Mouse (Mus musculus): ENCODE results near the gene Tnfsf11. TPM values are rescaled to one million over a fixed set of nuclear protein-coding genes. Genes with fewer than 3 reads are reported as not detected.
A peak's percentile ranks its signal among the peaks of the same experiment; 100 is the strongest.

Gene Tnfsf11
- 0.09 TPM in 2 replicates for polyA plus RNA-seq (2015; fragmentation: Nextera tagmentation; extraction: Ambion mirVana)

- H3K9me3 ChIP-seq: no peaks in the 10 kb centered on the region
- H3K9ac ChIP-seq (replicated peaks): peak within 1 kb of the TSS; percentile 60
- H3K36me3 ChIP-seq: no peaks in the 10 kb centered on the region
- peak within 1 kb of the TSS; percentile 87 for H3K4me2 ChIP-seq (replicated peaks)
- peak; percentile 45 for ATAC-seq
- H3K4me1 ChIP-seq (replicated peaks): peaks cover 7% of the 10 kb centered on the region
- peaks cover 38% of the 10 kb centered on the region for H3K27me3 ChIP-seq
- WGBS: 2% methylated on average over 33 of the region's 51 CpGs
- H3K4me3 ChIP-seq (replicated peaks): peak within 1 kb of the TSS; percentile 48
- H3K27ac ChIP-seq: no peak within 1 kb of the TSS
Measured at GRCm38 (mm10) chr14:78307286-78308237, at the start of gene Tnfsf11. Tnfsf11 (minus strand) TSS chr14:78308043.

GRCm38 (mm10) chr14:78356764-78357163 lies 48.9 kb upstream of the Tnfsf11 start:
- ATAC-seq: no peak
- Histone ChIP-seq H3K4me2 (replicated peaks) (no peak overlapping the region), H3K36me3 (no peaks in the 10 kb centered on the region), H3K4me1 (replicated peaks) (0 out of 2 replicates have a peak, but pooled peaks cover 2% of the 10 kb centered on the region), H3K9me3 (no peaks in the 10 kb centered on the region), H3K4me3 (replicated peaks) (no peak overlapping the region), H3K27me3 (no peaks in the 10 kb centered on the region), H3K27ac (no peak overlapping the region), H3K9ac (replicated peaks) (no peak overlapping the region)
- WGBS: 72% methylated on average over 8 of the region's 8 CpGs

GRCm38 (mm10) chr14:78355381-78355780 lies 47.5 kb upstream of the Tnfsf11 start:
- Histone ChIP-seq H3K4me2 (replicated peaks) (no peak overlapping the region), H3K4me1 (replicated peaks) (0 out of 2 replicates have a peak, but pooled peaks cover 2% of the 10 kb centered on the region), H3K9me3 (no peaks in the 10 kb centered on the region), H3K27ac (no peak overlapping the region), H3K4me3 (replicated peaks) (no peak overlapping the region), H3K36me3 (no peaks in the 10 kb centered on the region), H3K9ac (replicated peaks) (no peak overlapping the region), H3K27me3 (no peaks in the 10 kb centered on the region)
- WGBS: 81% methylated on average over 4 of the region's 4 CpGs
- no peak for ATAC-seq

- Histone ChIP-seq H3K4me3 (replicated peaks) (no peak overlapping the region), H3K36me3 (no peaks in the 10 kb centered on the region), H3K9ac (replicated peaks) (no peak overlapping the region), H3K27ac (no peak overlapping the region), H3K4me2 (replicated peaks) (no peak overlapping the region), H3K27me3 (no peaks in the 10 kb centered on the region), H3K4me1 (replicated peaks) (no peaks in the 10 kb centered on the region), H3K9me3 (no peaks in the 10 kb centered on the region)
- ATAC-seq: no peak
- WGBS: 81% methylated on average over 4 of the region's 4 CpGs
Measured at GRCm38 (mm10) chr14:78352865-78353264, 45.0 kb upstream of the Tnfsf11 start.

- no peaks in the 10 kb centered on the region for H3K36me3 ChIP-seq
- H3K4me2 ChIP-seq (replicated peaks): no peak overlapping the region
- no peak overlapping the region for H3K4me3 ChIP-seq (replicated peaks)
- H3K9me3 ChIP-seq: no peaks in the 10 kb centered on the region
- H3K27me3 ChIP-seq: no peaks in the 10 kb centered on the region
- H3K9ac ChIP-seq (replicated peaks): no peak overlapping the region
- H3K4me1 ChIP-seq (replicated peaks): no peaks in the 10 kb centered on the region
- ATAC-seq: no peak
- WGBS: 94% methylated on average over 7 of the region's 7 CpGs
- no peak overlapping the region for H3K27ac ChIP-seq
Measured at GRCm38 (mm10) chr14:78351544-78351943, 43.7 kb upstream of the Tnfsf11 start.

GRCm38 (mm10) chr14:78347715-78348114 lies 39.9 kb upstream of the Tnfsf11 start:
- ATAC-seq: no peak
- no peaks in the 10 kb centered on the region for H3K4me1 ChIP-seq (replicated peaks)
- no peak overlapping the region for H3K4me2 ChIP-seq (replicated peaks)
- H3K9ac ChIP-seq (replicated peaks): no peak overlapping the region
- H3K27me3 ChIP-seq: no peaks in the 10 kb centered on the region
- no peaks in the 10 kb centered on the region for H3K9me3 ChIP-seq
- 90% methylated on average over 2 of the region's 2 CpGs for WGBS
- H3K36me3 ChIP-seq: no peaks in the 10 kb centered on the region
- no peak overlapping the region for H3K4me3 ChIP-seq (replicated peaks)
- H3K27ac ChIP-seq: no peak overlapping the region

GRCm38 (mm10) chr14:78343007-78343406 lies 35.2 kb upstream of the Tnfsf11 start:
- no peaks in the 10 kb centered on the region for H3K9me3 ChIP-seq
- no peak for ATAC-seq
- 72% methylated on average over 8 of the region's 8 CpGs for WGBS
- H3K4me2 ChIP-seq (replicated peaks): no peak overlapping the region
- H3K4me1 ChIP-seq (replicated peaks): no peaks in the 10 kb centered on the region
- H3K4me3 ChIP-seq (replicated peaks): no peak overlapping the region
- no peak overlapping the region for H3K9ac ChIP-seq (replicated peaks)
- H3K36me3 ChIP-seq: no peaks in the 10 kb centered on the region
- H3K27me3 ChIP-seq: no peaks in the 10 kb centered on the region
- no peak overlapping the region for H3K27ac ChIP-seq

GRCm38 (mm10) chr14:78342146-78342545 lies 34.3 kb upstream of the Tnfsf11 start:
- Histone ChIP-seq H3K4me2 (replicated peaks) (no peak overlapping the region), H3K9me3 (no peaks in the 10 kb centered on the region), H3K27me3 (no peaks in the 10 kb centered on the region), H3K9ac (replicated peaks) (no peak overlapping the region), H3K4me3 (replicated peaks) (no peak overlapping the region), H3K36me3 (no peaks in the 10 kb centered on the region), H3K27ac (no peak overlapping the region), H3K4me1 (replicated peaks) (no peaks in the 10 kb centered on the region)
- ATAC-seq: no peak
- WGBS: 95% methylated on average over 4 of the region's 4 CpGs

GRCm38 (mm10) chr14:78333341-78333740 lies 25.5 kb upstream of the Tnfsf11 start:
- WGBS: 84% methylated on average over 3 of the region's 3 CpGs

GRCm38 (mm10) chr14:78331368-78331767 lies 23.5 kb upstream of the Tnfsf11 start:
- H3K27me3 ChIP-seq: no peaks in the 10 kb centered on the region
- WGBS: 76% methylated on average over 7 of the region's 7 CpGs
- H3K9ac ChIP-seq (replicated peaks): no peak overlapping the region
- no peaks in the 10 kb centered on the region for H3K4me1 ChIP-seq (replicated peaks)
- H3K27ac ChIP-seq: no peak overlapping the region
- H3K4me3 ChIP-seq (replicated peaks): no peak overlapping the region
- no peak overlapping the region for H3K4me2 ChIP-seq (replicated peaks)
- no peaks in the 10 kb centered on the region for H3K9me3 ChIP-seq
- no peaks in the 10 kb centered on the region for H3K36me3 ChIP-seq
- no peak for ATAC-seq

More at GRCm38 (mm10) chr14:78333341-78333740, 25.5 kb upstream of the Tnfsf11 start:
- H3K9me3 ChIP-seq: no peaks in the 10 kb centered on the region
- no peaks in the 10 kb centered on the region for H3K4me1 ChIP-seq (replicated peaks)
- no peaks in the 10 kb centered on the region for H3K36me3 ChIP-seq
- no peak overlapping the region for H3K9ac ChIP-seq (replicated peaks)
- ATAC-seq: no peak
- no peaks in the 10 kb centered on the region for H3K27me3 ChIP-seq
- no peak overlapping the region for H3K27ac ChIP-seq
- no peak overlapping the region for H3K4me2 ChIP-seq (replicated peaks)
- H3K4me3 ChIP-seq (replicated peaks): no peak overlapping the region

- 63% methylated on average over 11 of the region's 11 CpGs for WGBS
- no peak overlapping the region for H3K4me2 ChIP-seq (replicated peaks)
Measured at GRCm38 (mm10) chr14:78330576-78331300, 22.9 kb upstream of the Tnfsf11 start.

More at GRCm38 (mm10) chr14:78330576-78331300, 22.9 kb upstream of the Tnfsf11 start:
- Histone ChIP-seq H3K9me3 (no peaks in the 10 kb centered on the region), H3K4me1 (replicated peaks) (no peaks in the 10 kb centered on the region), H3K36me3 (no peaks in the 10 kb centered on the region), H3K27ac (no peak overlapping the region), H3K27me3 (no peaks in the 10 kb centered on the region), H3K4me3 (replicated peaks) (no peak overlapping the region), H3K9ac (replicated peaks) (no peak overlapping the region)
- no peak for ATAC-seq

Measured in midbrain, embryonic 13.5 days (tissue).